Mouse (Mus musculus) left cerebral cortex, postnatal 4 days (tissue): ENCODE measurements around the gene Helb. TPM values are rescaled to one million over a fixed set of nuclear protein-coding genes. Genes with fewer than 3 reads are reported as not detected.
A peak's percentile ranks its signal among the peaks of the same experiment; 100 is the strongest.

ENCODE experiments used
- DNase-seq: peaks from one replicate; pipeline ENCODE4 v3.0.0-alpha.2; 2022
- intact Hi-C: fragments of 180-260 bp; cut with DNase I; formaldehyde crosslinking; loops from one replicate; pipeline ENCODE4 v1.15.1; 2025
- total RNA-seq, 2 experiments: library from RNA; stranded (reverse); gene quantifications; 2 replicates each; pipeline ENCODE4 v1.2.3; 2021

Gene Helb
- total RNA-seq, 2 experiments from 2014 or later: 3.6 to 3.9 TPM

DNA sequence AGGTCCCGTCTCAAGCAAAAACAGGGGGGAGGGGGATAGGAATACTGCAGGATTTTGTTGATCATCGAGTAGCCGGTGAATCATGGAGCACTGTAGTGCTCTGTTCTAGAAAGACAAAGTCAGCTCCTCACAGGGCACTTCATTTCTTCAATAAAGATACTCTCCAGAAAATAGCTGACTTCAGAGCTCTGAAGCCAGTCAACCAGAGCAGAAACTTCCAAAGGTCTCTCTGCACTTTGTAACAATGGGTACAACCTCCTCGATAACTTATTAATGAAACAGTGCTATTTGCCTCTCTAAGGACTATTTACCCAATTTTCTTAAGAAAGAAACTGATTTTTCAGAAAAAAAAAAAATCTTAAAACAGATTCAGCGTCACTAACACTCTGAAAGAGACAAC, 17.1 kb downstream of the Helb start:
- DNase-seq: no peak
- intact Hi-C loops: no loop called here

DNA sequence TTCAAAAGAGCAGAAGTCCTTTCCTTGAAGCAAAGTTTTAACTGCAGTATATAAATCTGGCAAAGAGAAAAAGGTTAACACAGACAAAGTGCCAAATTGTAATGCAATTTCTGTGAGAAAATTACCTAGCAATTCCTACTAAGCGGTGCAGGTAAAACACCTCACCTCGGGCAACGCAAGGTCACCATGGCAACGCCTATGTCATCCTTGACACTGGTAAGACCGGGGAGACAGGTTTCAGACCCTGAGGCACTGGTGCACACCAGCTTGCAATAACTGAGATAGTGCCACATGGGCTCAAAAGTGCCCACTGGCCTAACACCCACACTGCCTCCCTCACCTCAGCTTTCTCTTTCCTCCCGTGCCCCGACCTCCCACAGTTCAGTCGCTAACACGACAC, 17.7 kb downstream of the Helb start:
- intact Hi-C loops: no loop called here

DNA sequence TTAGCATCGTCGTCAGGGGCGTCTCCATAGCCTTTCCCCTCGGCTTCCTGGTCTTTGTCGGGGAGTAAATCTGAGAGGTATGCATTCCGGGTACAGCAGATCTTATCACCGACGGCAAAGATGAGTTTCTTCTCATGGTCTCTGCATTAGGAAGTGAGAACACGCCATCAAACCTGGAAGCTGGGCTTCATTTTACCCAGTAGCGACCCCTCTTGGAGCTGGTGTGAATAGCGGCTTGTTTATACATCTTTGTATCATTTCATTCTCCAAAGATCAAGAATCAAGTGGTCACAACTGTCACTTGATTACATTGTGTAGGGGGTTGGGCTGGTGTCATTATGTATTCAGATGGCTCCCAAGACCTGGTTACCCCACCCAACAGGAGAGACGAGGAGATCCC, 20.2 kb downstream of the Helb start:
- intact Hi-C loops: no loop called here
- no peak for DNase-seq

More for the DNA sequence above, 17.7 kb downstream of the Helb start:
- DNase-seq: no peak

DNA sequence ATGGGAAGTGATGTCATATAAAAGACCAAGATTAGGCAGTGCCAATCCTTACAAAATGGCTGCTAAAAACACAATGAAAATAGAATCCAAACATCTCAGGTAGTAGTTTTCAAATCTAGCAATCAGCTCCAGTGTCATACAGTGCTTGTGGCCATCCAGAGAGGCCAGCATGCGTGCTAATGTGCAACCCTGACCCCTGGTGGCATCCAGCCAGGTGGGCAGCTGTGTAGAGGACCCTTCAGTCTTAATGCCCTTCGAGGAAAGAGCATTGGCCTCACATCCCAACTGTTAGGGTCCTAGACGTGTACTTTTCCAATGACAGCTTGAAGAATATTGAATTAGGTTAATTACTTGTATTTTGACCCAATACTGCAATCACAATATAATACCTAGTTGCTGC, 34.9 kb downstream of the Helb start:
- DNase-seq: no peak
- intact Hi-C loops: no loop called here

DNA sequence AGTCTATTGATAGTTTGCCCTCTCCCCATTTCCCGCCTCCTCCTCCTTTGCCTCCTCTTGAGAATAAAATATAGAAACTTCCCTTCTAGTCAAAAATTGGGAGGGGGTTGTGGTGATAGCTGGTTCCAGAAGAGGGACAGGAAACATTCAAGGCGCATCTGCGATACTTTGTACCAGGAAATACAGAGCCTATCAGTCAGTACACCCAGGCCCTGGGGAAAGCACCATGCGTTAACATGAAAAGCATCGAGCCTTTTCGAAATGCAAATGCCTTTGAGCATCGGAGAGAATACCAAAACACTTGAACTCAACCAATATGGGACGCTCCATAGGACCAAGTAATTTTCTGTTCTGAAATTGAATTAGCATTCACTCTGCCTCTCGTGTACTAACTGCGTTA, 46.5 kb downstream of the Helb start:
- no peak for DNase-seq
- intact Hi-C loops: no loop called here

DNA sequence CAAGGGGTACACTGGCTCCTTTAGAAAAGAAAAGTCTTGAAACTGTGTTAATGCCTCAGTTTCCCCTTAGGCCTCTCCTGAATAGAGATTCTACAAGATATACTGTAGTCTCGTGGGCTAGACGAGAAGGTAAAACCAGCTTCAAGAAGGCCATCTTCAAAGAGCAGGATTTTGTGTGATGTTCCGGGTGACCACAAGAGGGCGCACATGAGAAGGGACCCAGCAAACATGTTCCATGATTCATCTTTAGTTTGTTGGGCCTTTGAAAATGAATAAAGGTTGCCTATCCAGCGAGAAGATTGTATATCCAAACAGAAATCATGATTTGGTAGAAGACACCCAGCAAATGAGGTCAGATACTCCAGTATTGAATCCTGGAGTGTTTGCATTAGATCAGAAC, 48.4 kb downstream of the Helb start:
- intact Hi-C loops: no loop called here
- DNase-seq: peak; percentile 61

DNA sequence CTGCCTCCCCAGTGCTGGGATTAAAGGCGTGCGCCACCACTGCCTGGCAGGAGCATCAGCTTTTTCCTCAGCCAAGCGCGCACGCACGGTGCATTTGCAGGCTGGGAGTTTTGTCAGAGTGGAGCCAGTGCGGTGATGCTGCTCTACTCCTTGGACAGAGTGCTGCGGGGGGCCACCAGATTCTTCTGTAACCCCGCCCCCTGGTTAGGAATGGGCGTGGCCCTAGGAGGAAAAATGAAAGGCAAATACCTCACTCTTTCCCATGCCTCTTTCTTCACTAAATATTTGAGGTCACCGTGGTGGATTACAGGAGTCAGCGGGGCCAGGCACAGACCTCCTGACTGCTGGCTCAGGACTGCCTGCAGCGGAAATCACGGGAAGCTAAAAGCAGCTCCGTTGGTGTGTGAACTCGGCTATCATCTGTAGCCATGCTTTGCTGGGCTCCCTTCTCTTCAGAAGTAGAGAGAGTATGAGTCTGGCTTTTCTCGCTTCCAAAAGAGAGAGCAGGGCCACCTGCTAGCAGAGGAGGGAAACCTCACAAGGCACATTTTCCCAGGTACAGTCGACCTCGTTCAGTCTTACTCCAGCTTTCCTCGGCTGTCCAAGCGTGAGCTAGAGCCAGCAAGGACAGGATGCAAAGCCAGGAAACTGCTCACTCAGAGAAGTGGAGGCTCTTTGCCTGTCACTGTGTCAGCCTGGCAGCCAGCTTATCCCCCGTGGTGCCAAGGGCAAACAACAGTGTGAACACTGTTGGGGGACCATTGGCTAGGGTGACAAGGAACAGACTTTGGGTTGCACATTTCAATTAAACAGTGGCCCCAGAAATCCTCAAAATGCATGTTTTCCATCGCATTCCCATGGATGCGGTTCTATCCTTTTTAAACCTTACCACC, 51.3 kb downstream of the Helb start:
- intact Hi-C loops: no loop called here
- no peak for DNase-seq

DNA sequence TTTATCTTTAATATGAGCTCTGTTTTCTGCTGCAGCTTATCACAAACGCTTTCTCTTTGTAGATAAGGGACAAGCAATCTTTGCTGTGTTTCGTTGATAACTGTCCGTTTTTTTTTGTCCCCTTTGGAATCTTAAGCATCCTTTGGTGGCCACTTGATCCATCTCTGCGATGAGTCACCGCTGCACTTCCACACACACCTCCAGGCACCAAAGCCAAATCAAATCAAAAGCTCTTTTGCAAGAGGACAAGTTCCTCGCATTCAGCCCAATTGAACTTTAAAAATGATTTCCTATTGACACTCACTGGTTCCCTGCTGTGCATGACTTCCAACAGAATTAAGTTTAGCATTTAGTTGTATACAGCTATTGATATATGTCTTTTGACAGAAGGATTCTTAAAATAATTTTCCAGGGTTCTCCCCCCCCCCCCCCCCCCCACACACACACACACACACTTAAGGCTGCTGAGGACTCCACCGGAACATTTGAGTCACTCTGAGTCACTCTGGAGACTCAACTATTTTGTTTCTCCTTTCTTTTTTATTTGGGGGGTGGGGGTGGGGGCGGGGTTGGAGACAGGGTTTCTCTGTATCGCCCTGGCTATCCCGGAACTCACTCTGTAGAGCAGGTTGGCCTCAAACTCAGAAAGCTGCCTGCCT, 52.1 kb downstream of the Helb start:
- DNase-seq: no peak
- intact Hi-C loops: no loop called here

DNA sequence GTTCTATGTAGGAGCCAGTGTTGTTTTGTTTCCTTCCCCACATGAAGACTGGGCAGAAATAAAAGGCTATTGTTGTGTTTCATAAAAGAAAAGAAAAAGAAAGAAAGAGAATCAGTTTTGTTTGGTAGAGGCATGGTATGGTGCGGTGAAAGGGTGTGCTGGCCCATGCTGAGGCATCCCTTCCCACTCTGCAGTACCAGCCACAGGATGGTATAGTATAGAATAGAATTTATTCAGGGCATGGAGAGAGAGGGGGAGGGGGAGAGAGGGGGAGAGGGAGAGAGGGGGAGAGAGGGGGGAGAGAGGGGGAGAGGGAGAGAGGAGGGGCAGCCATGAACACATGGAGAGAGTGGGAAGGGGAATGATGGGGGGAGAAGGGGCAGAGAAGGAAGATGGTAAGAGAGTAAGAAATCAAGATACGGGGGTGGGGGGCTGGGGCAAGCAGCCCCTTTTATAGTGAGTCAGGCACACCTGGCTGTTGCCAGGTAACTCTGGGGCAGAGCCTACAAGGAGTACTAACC, 68.0 kb downstream of the Helb start:
- intact Hi-C loops: no loop called here
- no peak for DNase-seq

DNA sequence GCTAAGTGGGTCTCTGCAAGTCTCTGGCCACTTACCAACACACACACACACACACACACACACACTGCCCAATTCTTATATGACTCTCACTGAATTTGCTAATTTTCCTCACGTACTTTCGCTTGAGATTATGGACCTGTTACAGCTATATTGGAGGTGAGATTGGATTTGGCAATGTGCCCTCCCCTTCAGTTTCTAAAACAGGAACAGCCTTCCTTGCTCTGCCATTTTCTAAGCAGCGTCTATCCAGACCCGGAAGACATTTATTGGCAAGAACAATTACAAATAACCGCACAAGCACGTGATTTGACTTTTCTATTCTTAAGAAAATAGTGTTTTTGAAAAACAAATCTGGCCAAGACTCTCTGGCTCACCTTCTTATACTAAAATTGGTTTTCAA, 68.5 kb downstream of the Helb start:
- intact Hi-C loops: no loop called here
- DNase-seq: no peak

DNA sequence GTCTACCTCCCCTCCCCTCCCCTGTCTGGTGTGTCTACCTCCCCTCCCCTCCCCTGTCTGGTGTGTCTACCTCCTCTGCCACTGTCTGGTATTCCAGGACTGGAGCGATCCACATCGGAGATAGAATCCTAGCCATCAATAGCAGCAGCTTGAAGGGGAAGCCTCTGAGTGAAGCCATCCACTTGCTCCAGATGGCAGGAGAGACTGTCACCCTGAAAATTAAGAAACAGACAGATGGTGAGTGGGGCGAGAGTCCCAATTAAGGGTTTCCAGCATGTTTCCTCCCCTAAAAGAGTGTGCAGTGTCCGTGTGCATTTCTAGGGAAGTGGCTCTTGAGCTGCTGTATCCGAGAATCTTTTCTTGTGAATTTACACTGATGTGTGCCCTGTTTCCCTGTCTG, 74.6 kb downstream of the Helb start:
- peak; percentile 24 for DNase-seq
- intact Hi-C loops: no loop called here

DNA sequence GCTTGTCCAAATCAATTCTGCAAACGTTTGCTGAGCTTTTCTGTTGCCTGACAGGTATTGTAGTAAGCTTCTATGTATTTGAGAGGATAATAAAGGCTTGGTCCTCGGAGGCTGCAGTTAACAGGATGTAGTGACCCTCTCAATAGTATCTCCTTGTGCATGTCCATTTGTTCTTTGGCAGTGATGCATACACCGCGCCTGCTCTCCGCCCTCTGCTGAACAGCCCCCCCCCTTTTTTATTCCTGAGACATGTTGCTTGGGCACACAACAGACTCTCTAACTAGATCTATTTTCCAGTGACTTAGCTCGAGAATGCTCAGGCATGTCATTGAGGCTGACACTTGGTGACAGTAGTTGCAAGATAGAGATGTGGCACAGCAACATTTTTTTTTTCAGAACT, 77.0 kb downstream of the Helb start:
- intact Hi-C loops: no loop called here
- DNase-seq: no peak

DNA sequence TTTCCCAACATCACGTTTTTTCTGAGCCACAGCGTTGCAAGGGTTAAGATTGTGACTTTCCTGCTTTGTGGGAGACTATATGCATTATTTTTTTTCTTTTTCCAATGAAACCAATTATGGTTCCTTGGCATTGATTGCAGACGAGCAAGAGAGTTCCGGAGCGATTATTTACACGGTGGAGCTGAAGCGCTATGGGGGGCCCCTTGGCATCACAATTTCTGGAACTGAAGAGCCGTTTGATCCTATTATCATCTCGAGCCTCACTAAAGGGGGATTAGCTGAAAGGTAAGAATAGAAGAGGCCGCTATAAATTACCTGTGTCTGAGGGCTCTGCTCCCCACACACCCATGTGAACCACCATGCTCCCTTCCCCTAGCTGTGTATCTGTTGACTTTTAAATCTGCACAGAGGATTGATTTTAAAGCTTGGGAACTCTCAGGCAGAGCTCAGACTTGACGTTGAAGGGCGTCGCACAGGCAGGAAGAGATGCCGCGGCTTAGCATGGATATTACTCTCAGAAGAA, 77.5 kb downstream of the Helb start:
- peak; percentile 40 for DNase-seq
- intact Hi-C loops: no loop called here

DNA sequence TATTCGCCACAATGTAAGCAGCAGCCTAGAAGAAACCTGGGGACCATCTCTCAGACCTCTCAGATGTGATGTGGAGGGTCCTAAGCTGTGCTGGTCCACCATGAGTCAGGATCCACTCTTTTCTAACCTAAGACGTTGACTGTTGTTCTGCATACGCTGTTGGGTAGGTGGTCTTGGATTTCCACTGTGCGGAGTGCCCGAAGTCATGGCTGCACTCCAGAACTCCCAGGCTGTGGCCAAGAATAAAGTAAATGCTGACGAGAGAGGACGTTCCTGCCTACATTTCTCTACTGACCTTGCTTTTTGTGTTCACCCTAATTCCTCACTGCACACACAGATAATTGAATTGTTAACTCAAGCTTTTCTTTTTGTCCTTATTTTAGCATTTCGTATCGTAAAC, 78.9 kb downstream of the Helb start:
- intact Hi-C loops: no loop called here
- DNase-seq: peak; percentile 31

Other genes starting within 250 kb of the Helb start
- gene Tmbim4, start 88.6 kb upstream of the Helb start, total RNA-seq: 10 to 100 TPM; 41.2 to 46.1 TPM
- gene Irak3, start 89.1 kb upstream of the Helb start, total RNA-seq: under 1 TPM; 0.44 to 0.52 TPM
- 10 to 100 TPM; 14.1 to 17.2 TPM for gene Llph, start 114.1 kb upstream of the Helb start, total RNA-seq